Mouse (Mus musculus) embryonic fibroblast, embryonic 13.5 days (primary cell): ENCODE measurements around the gene Asic1.

Experiments
- CTCF ChIP-seq: IDR thresholded peaks from 2 replicates; pipeline ENCODE4 v1.5.1; 2011; ENCODE audit warnings: mild to moderate bottlenecking, control low read depth, low read length, moderate library complexity, borderline replicate concordance; ENCODE audit not compliant: insufficient read depth
- POLR2A ChIP-seq: IDR thresholded peaks from 2 replicates; pipeline ENCODE4 v1.6.1; 2011; ENCODE audit warnings: low read depth, mild to moderate bottlenecking, control low read depth, low read length, moderate library complexity

GRCm38 (mm10) chr15:99684156-99684555 lies 14.0 kb downstream of the Asic1 start:
- TF ChIP-seq POLR2A: no peak
- no peak for TF ChIP-seq CTCF
